Mouse (Mus musculus) erythroblast, adult 5-6 weeks (primary cell): ENCODE results near the gene Ripply2. TPM values are rescaled to one million over a fixed set of nuclear protein-coding genes. Genes with fewer than 3 reads are reported as not detected.

Experiments used
- ATAC-seq: replicated peaks from 2 replicates; pipeline ENCODE4 v1.8.0; 2016; ENCODE audit warnings: moderate number of reproducible peaks, mild to moderate bottlenecking, moderate TSS enrichment, inconsistent platforms; ENCODE audit not compliant: poor library complexity, low FRiP score, severe bottlenecking
- total RNA-seq, 2 experiments: library from RNA; stranded (forward) in 1 of 2; stranded (reverse) in 1 of 2; fragments of 150-400 nt in 1 of 2; fragments of 200-764, 138-1000 nt in 1 of 2; gene quantifications; 2 replicates each; pipeline versions ENCODE4 v1.2.3 to v1.2.4; 2015 to 2017; ENCODE audit warnings: low replicate concordance in 2 of 2

Ripply2 gene
- total RNA-seq, 2 experiments from 2014 or later, result not detected

- ATAC-seq, result peak; percentile 99
These were observed 6.6 kb downstream of the Ripply2 start, which contains the start of gene Cyb5r4 for GRCm38 (mm10) chr9:87021778-87022523. Gene Cyb5r4 (plus strand): TSS chr9:87022014.

GRCm38 (mm10) chr9:87025764-87026163, 10.4 kb downstream of the Ripply2 start:
- no peak for ATAC-seq

- peak; percentile 85 for ATAC-seq
These were observed 12.2 kb downstream of the Ripply2 start for GRCm38 (mm10) chr9:87027423-87028084.

- no peak for ATAC-seq
These were observed 16.9 kb downstream of the Ripply2 start for GRCm38 (mm10) chr9:87032196-87032595.

GRCm38 (mm10) chr9:87034831-87035580, 19.7 kb downstream of the Ripply2 start:
- no peak for ATAC-seq

GRCm38 (mm10) chr9:87049425-87049824, 34.1 kb downstream of the Ripply2 start:
- ATAC-seq, result no peak

- no peak for ATAC-seq
These were observed 40.4 kb downstream of the Ripply2 start for GRCm38 (mm10) chr9:87055547-87056235.

GRCm38 (mm10) chr9:87062337-87062736, 47.0 kb downstream of the Ripply2 start:
- no peak for ATAC-seq

GRCm38 (mm10) chr9:87068160-87068559, 52.8 kb downstream of the Ripply2 start:
- ATAC-seq, result no peak

Other genes starting within 250 kb of the Ripply2 start
- gene Snap91, start 134.9 kb upstream of the Ripply2 start, total RNA-seq (2015; ENCODE audit: low replicate concordance), result not detected in 2 replicates
- not detected in 2 replicates for gene Snap91, start 134.9 kb upstream of the Ripply2 start, total RNA-seq (2017; ENCODE audit: low replicate concordance)
- gene Cyb5r4, start 6.5 kb downstream of the Ripply2 start, total RNA-seq (2015; ENCODE audit: low replicate concordance), result 71.3 and 80.7 TPM in 2 replicates
- gene Cyb5r4, start 6.5 kb downstream of the Ripply2 start, total RNA-seq (2017; ENCODE audit: low replicate concordance), result 34.8 and 55.5 TPM in 2 replicates
- gene Mrap2, start 128.8 kb downstream of the Ripply2 start, total RNA-seq (2015; ENCODE audit: low replicate concordance), result not detected in 2 replicates
- gene Mrap2, start 128.8 kb downstream of the Ripply2 start, total RNA-seq (2017; ENCODE audit: low replicate concordance), result not detected in 2 replicates
- gene Cep162, start 240.0 kb downstream of the Ripply2 start, total RNA-seq (2015; ENCODE audit: low replicate concordance), result 3.1 and 3.3 TPM in 2 replicates
- 5.9 and 6.7 TPM in 2 replicates for gene Cep162, start 240.0 kb downstream of the Ripply2 start, total RNA-seq (2017; ENCODE audit: low replicate concordance)